Mouse (Mus musculus): ENCODE results near the gene Stfa3. TPM values are rescaled to one million over a fixed set of nuclear protein-coding genes. Genes with fewer than 3 reads are reported as not detected.

The Stfa3 gene
- polyA plus RNA-seq, 1 experiment from 2014 or later, result 4.7 TPM

Other genes with a start within 250 kb of the Stfa3 start
- not detected in 2 replicates for gene Gm5416, start 245.0 kb downstream of the Stfa3 start, polyA plus RNA-seq (2014; fragmentation: Nextera tagmentation; extraction: Ambion mirVana)
- gene 2010005H15Rik, start 233.9 kb downstream of the Stfa3 start, polyA plus RNA-seq (2014; fragmentation: Nextera tagmentation; extraction: Ambion mirVana), result 1.3 TPM in 1 of 2 replicates, not detected in the other
- gene Stfa1, start 178.4 kb downstream of the Stfa3 start, polyA plus RNA-seq (2014; fragmentation: Nextera tagmentation; extraction: Ambion mirVana), result 55.5 TPM in 2 replicates
- gene BC117090, start 121.1 kb downstream of the Stfa3 start, polyA plus RNA-seq (2014; fragmentation: Nextera tagmentation; extraction: Ambion mirVana), result not detected in 2 replicates
- gene BC100530, start 87.6 kb downstream of the Stfa3 start, polyA plus RNA-seq (2014; fragmentation: Nextera tagmentation; extraction: Ambion mirVana), result 45.0 and 59.4 TPM in 2 replicates
- 1.6 and 2.3 TPM in 2 replicates for gene Stfa2, start 46.9 kb downstream of the Stfa3 start, polyA plus RNA-seq (2014; fragmentation: Nextera tagmentation; extraction: Ambion mirVana)
- gene Casr, start 106.7 kb upstream of the Stfa3 start, polyA plus RNA-seq (2014; fragmentation: Nextera tagmentation; extraction: Ambion mirVana), result 0.04 TPM in 1 of 2 replicates, not detected in the other
- gene Cd86, start 210.7 kb upstream of the Stfa3 start, polyA plus RNA-seq (2014; fragmentation: Nextera tagmentation; extraction: Ambion mirVana), result 4.5 and 4.6 TPM in 2 replicates
- 0.05 TPM in 1 of 2 replicates, not detected in the other for gene Ildr1, start 238.6 kb upstream of the Stfa3 start, polyA plus RNA-seq (2014; fragmentation: Nextera tagmentation; extraction: Ambion mirVana)